Mouse (Mus musculus): ENCODE measurements around the gene Pla2g2c.

Gene Pla2g2c

DNA sequence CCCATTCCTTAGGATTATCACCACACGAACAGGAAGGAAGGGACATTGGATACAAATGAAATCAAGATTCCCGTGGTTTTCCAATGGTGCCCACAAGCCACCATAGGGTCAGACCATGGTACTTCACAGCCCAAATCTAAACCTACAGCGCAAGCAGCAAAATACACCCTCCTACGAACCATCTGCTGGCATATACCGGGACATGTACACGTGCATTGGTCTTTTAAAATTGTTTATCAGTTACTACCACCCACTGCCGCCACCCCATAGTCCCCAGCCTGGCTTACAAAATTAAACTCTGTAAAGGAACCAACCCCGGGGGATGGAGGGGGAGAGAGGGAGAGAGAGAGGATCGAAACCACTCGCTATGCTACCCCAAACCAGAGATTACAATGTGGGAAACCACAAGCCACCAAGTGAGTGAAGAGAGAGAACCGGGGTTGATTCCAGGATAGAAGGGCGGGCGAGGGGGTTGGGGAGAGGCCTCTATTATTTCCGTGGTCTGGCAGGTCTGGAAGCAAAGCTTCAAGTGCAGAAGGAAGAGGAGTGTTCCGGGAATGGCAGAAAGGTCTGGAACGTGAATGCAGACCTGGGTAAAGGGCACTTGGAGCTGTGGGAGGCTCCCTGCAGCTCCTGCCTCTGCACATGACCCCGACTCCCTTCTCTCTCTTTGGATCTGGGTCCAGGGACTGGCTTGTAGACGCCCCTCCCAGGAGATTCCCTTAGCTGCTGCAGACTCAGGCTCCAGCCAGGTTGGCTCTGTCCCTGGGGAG lies at the start of gene Pla2g2c:
TSS of gene Pla2g2c (plus strand) at position 439 of the 773 bp plus-strand sequence.
- no peak for DNase-seq

DNA sequence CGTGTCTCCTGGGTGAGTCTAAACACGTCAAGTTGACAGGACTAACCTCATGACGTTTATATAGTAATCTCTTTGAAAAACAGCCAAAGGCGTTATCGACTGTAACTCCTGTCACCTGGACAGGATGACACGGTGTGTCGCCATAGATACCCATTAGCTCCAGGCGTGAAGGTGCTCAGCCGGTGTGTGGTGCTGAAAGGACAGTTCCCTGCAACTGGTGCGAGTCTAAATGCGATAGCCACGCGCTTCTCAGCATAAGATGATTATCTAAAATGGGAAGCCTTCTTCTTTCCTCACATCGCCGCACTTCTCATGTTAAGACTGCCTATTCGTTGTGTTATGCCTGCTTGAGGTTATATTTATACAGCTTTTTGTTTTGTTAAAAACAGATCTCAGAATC lies 48.1 kb upstream of the Pla2g2c start:
- no peak for DNase-seq

DNA sequence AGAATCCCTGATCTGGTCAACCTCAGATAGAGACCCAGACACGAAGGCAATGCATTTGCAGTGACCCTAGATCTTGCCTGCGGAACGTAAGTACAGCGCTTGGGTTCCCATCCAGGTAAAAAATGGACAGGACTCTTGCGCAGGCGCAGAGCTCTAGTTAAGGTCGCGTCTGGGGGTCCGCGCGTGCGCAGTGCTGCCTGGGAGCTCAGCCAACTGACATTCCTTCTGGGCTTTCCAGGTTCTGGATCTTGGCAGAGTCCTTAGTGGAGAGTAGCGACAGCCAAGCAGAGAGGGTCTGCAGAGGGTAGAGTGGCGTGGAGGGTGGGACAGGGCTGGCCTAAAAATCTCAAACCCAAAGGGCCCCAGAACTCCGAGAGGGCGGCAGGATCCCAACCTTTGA lies 47.0 kb upstream of the Pla2g2c start:
- DNase-seq, result no peak

GRCm38 (mm10) chr4:138680124-138680523 lies 44.5 kb upstream of the Pla2g2c start:
- no peak for DNase-seq

- DNase-seq, result no peak
Measured at GRCm38 (mm10) chr4:138682760-138683159, 41.8 kb upstream of the Pla2g2c start.

DNA sequence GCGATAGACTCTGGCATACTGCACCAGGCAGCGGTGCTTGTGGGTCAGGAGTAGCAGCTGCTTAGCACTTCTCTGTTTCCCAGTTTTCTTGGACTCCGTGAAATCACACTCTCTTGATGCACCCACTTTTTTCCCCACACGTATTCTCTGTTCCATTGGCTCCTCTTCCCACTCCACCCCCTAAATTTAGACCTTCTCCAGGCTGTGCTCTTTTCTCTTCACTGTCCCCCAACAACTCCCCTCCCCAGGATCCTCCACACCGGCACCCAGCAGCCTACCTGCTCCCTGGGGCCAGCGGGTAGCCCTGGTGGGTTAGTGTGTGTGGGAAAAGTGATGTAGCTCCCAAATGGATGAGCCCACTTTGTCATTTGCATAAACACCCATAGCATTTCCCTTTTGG lies 38.8 kb upstream of the Pla2g2c start:
- DNase-seq, result no peak

- DNase-seq, result no peak
Measured at GRCm38 (mm10) chr4:138689094-138689512, 35.5 kb upstream of the Pla2g2c start.

GRCm38 (mm10) chr4:138690561-138690960 lies 34.0 kb upstream of the Pla2g2c start:
- no peak for DNase-seq

GRCm38 (mm10) chr4:138691443-138692181 lies 33.0 kb upstream of the Pla2g2c start:
- no peak for DNase-seq

- no peak for DNase-seq
Measured at GRCm38 (mm10) chr4:138693043-138693692, 31.4 kb upstream of the Pla2g2c start.

DNA sequence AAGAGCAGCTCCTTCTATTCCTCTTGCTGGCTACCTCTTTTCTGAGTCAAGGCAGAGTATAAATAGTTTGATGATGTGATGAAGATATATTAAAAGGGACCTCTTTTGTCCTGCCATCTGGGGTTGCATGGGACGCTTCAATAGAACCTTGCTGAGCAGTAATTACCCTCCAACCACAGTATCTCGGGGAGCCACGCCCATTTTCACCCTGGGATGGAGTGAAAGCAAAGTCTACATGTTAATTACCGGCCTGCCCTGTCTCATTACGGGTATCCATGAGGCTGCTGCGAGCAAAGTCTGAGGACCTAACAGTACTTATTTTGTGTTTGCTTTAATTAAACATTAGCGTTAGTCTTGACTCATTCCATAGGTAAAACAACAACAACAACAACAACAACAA lies 27.9 kb upstream of the Pla2g2c start:
- DNase-seq, result no peak

DNA sequence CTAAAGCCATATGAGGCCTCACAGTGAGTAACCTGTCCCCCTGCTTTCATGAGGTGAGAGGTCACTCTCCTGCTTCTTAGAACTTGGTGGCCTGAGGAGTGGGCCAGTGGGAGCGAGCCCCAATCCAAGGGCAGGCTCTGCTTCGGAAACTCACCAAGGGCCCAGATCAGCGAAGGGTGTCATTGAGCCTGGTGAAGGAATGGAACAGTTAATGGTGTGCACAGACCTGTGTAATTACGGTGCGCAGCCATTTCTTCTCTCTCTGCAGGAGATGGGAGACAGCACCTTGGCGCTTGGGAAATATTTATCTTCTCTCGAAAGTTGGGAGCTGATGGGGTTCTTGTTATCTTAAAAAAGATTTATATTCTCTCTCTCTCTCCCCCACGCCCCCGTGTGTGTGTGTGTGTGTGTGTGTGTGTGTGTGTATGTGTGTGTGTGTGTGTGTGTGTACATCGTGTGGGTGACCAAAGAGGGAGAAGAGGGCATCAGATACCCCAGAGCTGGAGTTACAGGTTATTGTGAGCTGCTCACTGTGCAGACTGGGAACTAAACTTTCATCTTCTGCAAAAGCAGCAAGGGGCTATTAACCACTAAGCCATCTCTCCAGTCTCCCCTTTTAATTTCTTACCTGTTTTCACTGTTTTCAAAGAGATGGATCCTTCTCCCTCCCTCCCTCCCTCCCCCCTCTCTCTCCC lies 27.3 kb upstream of the Pla2g2c start:
- DNase-seq, result no peak

- DNase-seq, result no peak
Measured at GRCm38 (mm10) chr4:138698296-138698695, 26.3 kb upstream of the Pla2g2c start.

DNA sequence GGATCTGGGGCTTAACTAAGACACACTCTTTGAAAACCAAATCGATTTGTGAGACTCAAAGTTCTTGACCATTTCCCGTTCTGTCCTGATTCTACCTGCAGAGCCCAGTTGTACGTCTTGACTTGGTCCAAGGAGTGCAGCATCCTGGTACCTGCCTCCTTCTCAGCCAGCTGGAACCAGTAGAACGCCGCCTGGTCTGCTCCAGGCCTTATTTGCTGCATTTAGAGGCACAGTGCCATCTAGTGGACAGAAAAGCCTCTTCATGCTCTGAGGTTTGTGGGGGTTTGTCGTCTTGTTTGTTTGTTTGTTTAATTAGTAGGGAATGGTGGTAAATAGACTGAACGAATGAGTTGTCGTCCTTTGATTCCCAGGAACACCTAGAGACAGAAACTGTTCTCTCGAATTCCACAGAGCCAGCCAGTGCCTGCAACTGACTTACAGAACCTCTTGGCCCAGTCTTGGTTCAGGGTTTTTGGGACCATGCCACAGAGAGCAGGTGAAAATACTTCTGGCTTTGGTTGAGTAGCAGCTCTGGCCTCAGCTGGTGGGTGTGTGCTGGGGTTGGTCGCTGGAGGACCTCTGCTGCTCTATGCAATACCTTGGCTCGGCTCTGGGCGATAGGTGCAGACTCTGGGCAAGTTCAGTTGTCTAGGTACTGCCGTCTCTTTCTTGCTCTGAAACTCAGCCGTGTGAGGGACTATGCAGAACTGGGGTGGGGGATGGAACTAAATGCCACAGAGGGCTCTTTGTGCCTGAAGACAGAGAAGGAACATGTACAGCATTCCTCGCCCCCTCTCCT lies 24.2 kb upstream of the Pla2g2c start:
- no peak for DNase-seq

GRCm38 (mm10) chr4:138701111-138701510 lies 23.5 kb upstream of the Pla2g2c start:
- no peak for DNase-seq

GRCm38 (mm10) chr4:138702031-138702430 lies 22.6 kb upstream of the Pla2g2c start:
- DNase-seq, result no peak

- DNase-seq, result no peak
Measured at GRCm38 (mm10) chr4:138702528-138702927, 22.1 kb upstream of the Pla2g2c start.

GRCm38 (mm10) chr4:138703591-138703990 lies 21.0 kb upstream of the Pla2g2c start:
- DNase-seq, result no peak

- no peak for DNase-seq
Measured at GRCm38 (mm10) chr4:138704169-138704568, 20.4 kb upstream of the Pla2g2c start.

DNA sequence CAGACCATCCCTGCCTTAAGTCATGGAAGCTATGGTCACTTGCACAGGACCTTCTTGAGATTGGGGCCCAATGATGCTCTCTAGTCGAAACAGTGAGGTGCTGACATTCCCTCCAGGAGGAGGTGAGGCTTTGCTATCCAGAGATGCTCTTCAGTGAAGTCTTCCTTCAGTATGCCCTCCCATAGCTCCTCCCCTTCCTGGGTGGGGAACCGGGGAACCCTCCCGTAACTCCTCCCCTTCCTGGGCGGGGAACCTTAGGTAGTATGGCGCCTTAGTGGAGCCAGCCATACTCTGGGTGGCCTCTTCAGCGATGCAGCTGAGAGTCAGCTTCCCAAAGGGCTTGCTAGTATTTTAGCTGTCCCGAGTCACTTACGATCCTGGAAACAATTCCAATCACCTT lies 18.0 kb upstream of the Pla2g2c start:
- DNase-seq, result no peak

- DNase-seq, result peak; percentile 53 to 62
Measured at GRCm38 (mm10) chr4:138708636-138709035, 16.0 kb upstream of the Pla2g2c start.

GRCm38 (mm10) chr4:138709246-138709645 lies 15.3 kb upstream of the Pla2g2c start:
- DNase-seq, result no peak
